Mouse (Mus musculus) urinary bladder, adult 18-20 months (tissue): Measurements from ENCODE around the gene Socs2.
A peak's percentile ranks its signal among the peaks of the same experiment; 100 is the strongest.
"Not testable (repeated sequence)": the region's sequence is repeated elsewhere in the genome, so short reads cannot be mapped to it uniquely, and the experiment has no call there.

Experiments used
- DNase-seq, 2 experiments: peaks; one replicate each; pipeline ENCODE4 v3.0.0; 2022; ENCODE audit warnings: low spot score in 2 of 2, mixed read lengths in 2 of 2

Socs2 gene

GRCm38 (mm10) chr10:95392073-95392472 is 24.9 kb downstream of the Socs2 start:
- no peak for DNase-seq

GRCm38 (mm10) chr10:95390871-95391270 is 26.1 kb downstream of the Socs2 start:
- no peak for DNase-seq

DNA sequence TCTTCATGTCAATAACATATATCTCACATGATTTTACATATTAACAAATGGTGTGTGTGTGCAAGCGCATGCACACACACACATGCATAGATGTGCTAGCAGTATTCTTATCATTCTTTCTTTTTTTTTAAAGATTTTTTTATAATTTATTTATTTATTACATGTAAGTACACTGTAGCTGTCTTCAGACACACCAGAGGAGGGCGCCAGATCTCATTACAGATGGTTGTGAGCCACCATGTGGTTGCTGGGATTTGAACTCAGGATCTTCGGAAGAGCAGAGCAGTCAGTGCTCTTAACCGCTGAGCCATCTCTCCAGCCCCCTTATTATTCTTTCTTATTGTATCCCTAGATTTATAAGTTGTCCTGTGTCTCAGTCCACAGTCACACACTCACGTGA is 27.2 kb downstream of the Socs2 start:
- DNase-seq, result not testable (repeated sequence)

GRCm38 (mm10) chr10:95388821-95389477 is 28.0 kb downstream of the Socs2 start:
- DNase-seq, result no peak

GRCm38 (mm10) chr10:95386527-95386926 is 30.5 kb downstream of the Socs2 start:
- no peak for DNase-seq

GRCm38 (mm10) chr10:95385801-95386203 is 31.2 kb downstream of the Socs2 start:
- peak in 1 of 2 experiments; percentile 10 for DNase-seq

GRCm38 (mm10) chr10:95385081-95385480 is 31.9 kb downstream of the Socs2 start:
- no peak for DNase-seq

GRCm38 (mm10) chr10:95384446-95384845 is 32.5 kb downstream of the Socs2 start:
- no peak for DNase-seq

DNA sequence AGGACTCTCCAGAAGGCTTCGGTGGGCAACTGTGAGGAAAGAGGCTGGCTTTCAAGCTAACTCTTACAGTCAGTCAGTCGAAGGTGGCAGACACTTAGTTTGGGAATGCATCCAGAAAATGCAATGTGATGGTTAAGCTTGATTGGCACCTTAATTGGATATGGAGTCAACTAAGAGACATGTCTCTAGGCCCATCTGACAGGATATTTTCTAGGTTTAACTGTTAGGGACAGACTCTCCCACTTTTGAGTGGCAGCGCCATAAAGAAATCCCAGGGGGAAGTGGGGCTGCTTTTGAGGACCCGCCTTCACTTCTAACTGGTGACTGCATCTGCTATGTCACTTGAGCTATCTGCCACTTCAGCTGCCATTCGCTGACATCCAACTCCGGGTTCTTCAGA is 43.6 kb downstream of the Socs2 start:
- DNase-seq, result no peak

GRCm38 (mm10) chr10:95371942-95372341 is 45.0 kb downstream of the Socs2 start:
- peak; percentile 10 to 45 for DNase-seq

DNA sequence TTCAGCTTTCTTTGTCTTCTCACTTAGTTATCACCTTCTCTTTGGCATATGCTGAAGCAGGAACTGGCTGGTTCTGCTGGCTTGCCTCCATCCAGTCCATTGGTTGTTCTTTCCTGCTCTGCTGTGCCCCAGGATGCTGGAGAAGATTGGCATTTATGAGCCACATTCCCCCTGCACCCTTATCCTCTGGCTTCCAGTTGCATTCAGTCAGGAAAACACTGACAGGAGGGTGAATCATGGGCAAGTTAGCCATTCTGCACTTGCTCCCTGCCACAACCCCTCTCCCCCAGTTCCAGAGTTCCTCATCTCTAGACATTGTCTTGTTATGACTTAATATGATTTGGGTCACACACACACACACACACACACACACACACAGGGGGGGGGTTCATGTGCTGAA is 47.8 kb downstream of the Socs2 start:
- DNase-seq, result no peak

- DNase-seq, result no peak
Measured at GRCm38 (mm10) chr10:95368151-95368550, 48.8 kb downstream of the Socs2 start.

GRCm38 (mm10) chr10:95367661-95368089 is 49.3 kb downstream of the Socs2 start:
- DNase-seq, result no peak

GRCm38 (mm10) chr10:95367241-95367640 is 49.7 kb downstream of the Socs2 start:
- no peak for DNase-seq

- no peak for DNase-seq
Measured at GRCm38 (mm10) chr10:95362326-95362725, 54.7 kb downstream of the Socs2 start.

- DNase-seq, result peak in 1 of 2 experiments; percentile 4
Measured at GRCm38 (mm10) chr10:95361260-95361841, 55.6 kb downstream of the Socs2 start.

- DNase-seq, result no peak
Measured at GRCm38 (mm10) chr10:95360048-95360447, 56.9 kb downstream of the Socs2 start.

- no peak for DNase-seq
Measured at GRCm38 (mm10) chr10:95357721-95358120, 59.3 kb downstream of the Socs2 start.

DNA sequence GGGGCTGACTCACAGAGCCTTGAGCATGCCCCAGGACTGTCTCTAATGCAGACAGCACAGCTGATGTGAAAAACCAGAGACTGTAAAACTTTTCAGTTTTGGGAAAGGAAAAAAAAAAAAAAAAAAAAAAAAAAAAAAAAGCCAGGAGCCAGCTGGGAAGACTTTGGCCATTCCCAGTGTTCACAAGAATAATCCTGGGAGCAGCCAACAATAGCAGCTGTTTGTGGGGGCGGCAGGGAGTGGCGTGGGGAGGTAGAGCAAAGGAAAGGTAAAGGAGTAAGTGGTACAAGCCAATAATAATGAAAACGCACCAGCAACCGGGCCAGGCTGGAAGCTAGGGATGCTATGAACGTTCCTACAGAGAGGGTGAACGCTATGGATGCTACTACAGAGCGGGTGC is 60.3 kb downstream of the Socs2 start:
- DNase-seq, result no peak

DNA sequence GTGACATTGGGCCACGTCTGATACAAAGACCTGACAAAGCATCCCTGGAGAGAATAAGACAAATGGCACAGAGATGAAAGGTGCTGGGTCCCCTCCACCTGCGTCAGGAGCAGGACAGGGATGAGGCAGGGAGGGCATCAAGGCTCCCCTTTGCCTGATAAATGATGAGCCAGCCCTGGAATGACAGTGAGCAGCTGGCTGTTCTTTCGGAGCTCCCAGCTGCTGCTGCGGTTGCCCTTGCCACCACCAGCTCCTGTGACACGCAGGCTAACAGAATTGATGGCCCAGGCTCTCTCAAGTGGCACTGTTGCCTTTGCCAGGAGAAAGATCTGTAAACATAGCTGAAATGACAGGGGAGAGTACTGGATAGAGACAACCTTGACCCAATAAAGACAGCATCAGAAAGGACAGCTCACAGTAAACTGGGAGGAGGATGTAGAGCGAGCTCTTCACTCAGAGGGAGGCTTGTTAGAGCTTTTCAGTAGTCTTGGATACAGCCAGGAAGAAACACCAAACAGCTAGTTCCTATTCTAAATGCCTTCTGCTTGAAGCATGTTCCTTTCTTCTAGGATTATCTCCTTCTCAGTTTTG is 61.2 kb downstream of the Socs2 start:
- no peak for DNase-seq

GRCm38 (mm10) chr10:95354673-95355072 is 62.3 kb downstream of the Socs2 start:
- DNase-seq, result no peak

DNA sequence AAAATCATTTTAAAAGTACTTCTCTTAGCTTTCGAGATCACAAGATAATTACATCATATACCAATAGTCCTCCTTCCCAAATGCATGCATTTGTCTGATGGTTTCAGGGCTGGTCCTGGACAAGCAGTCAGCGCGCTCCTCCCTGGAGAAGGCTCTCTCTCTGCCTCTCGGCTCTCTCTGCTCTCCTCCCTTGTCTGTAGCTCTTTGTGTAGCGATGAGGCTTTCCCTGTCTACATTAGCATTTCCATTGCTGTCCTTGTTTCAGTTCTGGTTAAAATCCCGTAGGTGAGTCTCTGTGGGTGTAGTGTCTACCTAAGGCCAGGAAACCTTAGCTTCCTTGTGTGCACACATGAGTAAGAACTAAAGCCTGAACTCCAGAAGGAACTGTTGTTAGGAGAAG is 62.9 kb downstream of the Socs2 start:
- no peak for DNase-seq

DNA sequence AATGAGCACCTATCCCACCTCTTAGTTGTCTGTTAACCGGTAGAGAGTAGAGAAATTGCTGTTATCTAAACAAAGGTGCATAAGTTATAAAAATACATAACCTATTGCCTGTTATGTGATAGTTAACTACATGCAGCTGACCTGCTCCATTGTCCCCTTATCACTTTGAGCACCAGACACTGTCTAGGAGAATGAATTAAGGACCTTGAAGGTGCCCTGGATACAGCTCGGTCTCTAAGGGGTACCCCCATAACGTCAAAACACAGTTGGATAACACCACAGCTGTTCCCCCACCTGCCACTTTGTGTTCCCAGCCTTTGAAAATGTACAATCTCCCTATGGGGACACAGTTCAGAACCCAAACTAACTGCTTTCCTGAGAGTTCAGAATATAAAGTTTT is 68.5 kb downstream of the Socs2 start:
- no peak for DNase-seq
